Mouse (Mus musculus) ES-E14 (cell line): ENCODE measurements at regions not wholly inside any gene's neighbourhood (a gene's known extent, or its start where the extent isn't known, plus 50 kb on each side); places are given as distances from the start of the nearest gene placed in this dataset.

Source experiments
- DNase-seq: peaks from one replicate; pipeline ENCODE4 v3.0.0-alpha.2; 2013; ENCODE audit warnings: low read depth, low spot score
- H3K27ac ChIP-seq: 2 replicates; pipeline ENCODE4 v1.5.1; 2012; ENCODE audit warnings: low read depth, mild to moderate bottlenecking, low read length, moderate library complexity, mixed read lengths; ENCODE audit not compliant: poor library complexity, insufficient read depth, severe bottlenecking
- H3K36me3 ChIP-seq: 2 replicates; pipeline ENCODE4 v1.6.1; 2012; ENCODE audit warnings: mild to moderate bottlenecking, low read length, moderate library complexity, mixed read lengths; ENCODE audit not compliant: control insufficient read depth, poor library complexity, insufficient read depth, severe bottlenecking
- H3K4me1 ChIP-seq, 2 experiments: fragments of 150-350 bp in 1 of 2; sonication (generic) in 1 of 2; 2 replicates each; pipeline ENCODE4 v1.6.1; 2012; ENCODE audit warnings: low read length in 2 of 2, mild to moderate bottlenecking in 1 of 2, mixed read lengths in 1 of 2; ENCODE audit not compliant: control insufficient read depth in 2 of 2, insufficient read depth in 2 of 2, poor library complexity in 1 of 2
- H3K4me3 ChIP-seq, 2 experiments: fragments of 150-350 bp in 1 of 2; sonication (generic) in 1 of 2; 2 replicates each; pipeline ENCODE4 v1.5.1; 2012; ENCODE audit warnings: low read length in 2 of 2, low read depth in 1 of 2, mild to moderate bottlenecking in 1 of 2, mixed read lengths in 1 of 2; ENCODE audit not compliant: insufficient read depth in 1 of 2, poor library complexity in 1 of 2, severe bottlenecking in 1 of 2
- H3K9ac ChIP-seq: 2 replicates; pipeline ENCODE4 v1.6.1; 2012; ENCODE audit warnings: low read depth, mild to moderate bottlenecking, low read length, mixed read lengths; ENCODE audit not compliant: poor library complexity, insufficient read depth, severe bottlenecking
- H3K9me3 ChIP-seq: fragments of 150-350 bp; sonication (generic); 2 replicates; pipeline ENCODE4 v1.6.1; 2012; ENCODE audit warnings: low read depth, mild to moderate bottlenecking, low read length; ENCODE audit not compliant: control insufficient read depth, insufficient read depth
- CHD2 ChIP-seq: IDR thresholded peaks from 2 replicates; pipeline ENCODE4 v1.6.1; 2014; ENCODE audit warnings: mild to moderate bottlenecking, low read depth, low read length, inconsistent platforms
- HCFC1 ChIP-seq: IDR thresholded peaks from 2 replicates; pipeline ENCODE4 v1.6.1; 2012; ENCODE audit warnings: low read length, inconsistent platforms, borderline replicate concordance; ENCODE audit not compliant: insufficient read depth
- MAFK ChIP-seq: IDR thresholded peaks from 2 replicates; pipeline ENCODE4 v1.6.1; 2014; ENCODE audit warnings: mild to moderate bottlenecking, low read depth, low read length, inconsistent platforms; ENCODE audit not compliant: insufficient read depth
- ZC3H11A ChIP-seq: IDR thresholded peaks from 2 replicates; pipeline ENCODE4 v1.6.1; 2012; ENCODE audit warnings: low read depth, mild to moderate bottlenecking, inconsistent platforms, low read length, borderline replicate concordance
- ZNF384 ChIP-seq: IDR thresholded peaks from 2 replicates; pipeline ENCODE4 v1.6.1; 2012; ENCODE audit warnings: low read depth, low read length, inconsistent platforms
- in situ Hi-C, 2 experiments: fragments of 600-800 bp; cut with MboI; formaldehyde crosslinking; loops; one replicate each; pipeline ENCODE4 v1.15.1; 2025; ENCODE audit warnings: low sequenced_read_pairs in 2 of 2, inconsistent platforms in 1 of 2; ENCODE audit not compliant: unreplicated experiment in 2 of 2

GRCm38 (mm10) chr15:25558240-25558639 is 64.1 kb upstream of the Myo10 start:
- peaks cover 5 to 6% of the 10 kb centered on the region in 2 experiments; a peak in 2 of 4 replicates for H3K4me1 ChIP-seq
- no peaks in the 10 kb centered on the region for H3K36me3 ChIP-seq
- in situ Hi-C loops: no loop called here
- H3K4me3 ChIP-seq: no peak overlapping the region
- no peak overlapping the region for H3K27ac ChIP-seq
- no peaks in the 10 kb centered on the region for H3K9me3 ChIP-seq
- no peak overlapping the region for H3K9ac ChIP-seq
- DNase-seq: no peak
- TF ChIP-seq ZC3H11A (no peak), CHD2 (no peak), HCFC1 (no peak)

- Histone ChIP-seq H3K4me3 (no peak overlapping the region), H3K4me1 (no peaks in the 10 kb centered on the region), H3K36me3 (no peaks in the 10 kb centered on the region), H3K27ac (no peak overlapping the region), H3K9me3 (no peaks in the 10 kb centered on the region), H3K9ac (no peak overlapping the region)
- TF ChIP-seq ZNF384 (no peak), ZC3H11A (no peak), MAFK (no peak), CHD2 (no peak), HCFC1 (no peak)
- in situ Hi-C loops: no loop called here
- DNase-seq: no peak
These were observed 58.7 kb upstream of the Myo10 start for GRCm38 (mm10) chr15:25563641-25564040.

GRCm38 (mm10) chr15:25572495-25572894 is 49.8 kb upstream of the Myo10 start:
- Histone ChIP-seq H3K4me3 (no peak overlapping the region), H3K9me3 (no peaks in the 10 kb centered on the region), H3K27ac (no peak overlapping the region), H3K9ac (no peak overlapping the region), H3K36me3 (no peaks in the 10 kb centered on the region), H3K4me1 (no peaks in the 10 kb centered on the region)
- no peak for DNase-seq
- TF ChIP-seq ZC3H11A (no peak), HCFC1 (no peak), MAFK (no peak), ZNF384 (no peak), CHD2 (no peak)
- in situ Hi-C loops: no loop called here
